In genomic region chr7:125888373-125888772, GRCm38 (mm10) we compare ENCODE assay signal across 8 mouse cellular contexts.
DNase-seq lines count a peak whose midpoint lies in the region; ATAC-seq and TF ChIP-seq lines count a peak whose summit lies in the region.

No protein-coding gene starts in this region.

- H3K36me3 ChIP-seq in embryonic facial prominence, embryonic 14.5 days (ENCODE audit: control insufficient read depth, insufficient read depth, low read length), result no peaks in the 10 kb centered on the region
- no peaks in the 10 kb centered on the region for H3K36me3 ChIP-seq in embryonic facial prominence, embryonic 10.5 days (replicated peaks)
- no peaks in the 10 kb centered on the region for H3K36me3 ChIP-seq in liver, postnatal 0 days (replicated peaks; ENCODE audit: insufficient read depth, low read length)

- no peaks in the 10 kb centered on the region for H3K27me3 ChIP-seq in embryonic facial prominence, embryonic 14.5 days (replicated peaks; ENCODE audit: control insufficient read depth, insufficient read depth, low read length)
- 0 out of 2 replicates have a peak, but pooled peaks cover 3% of the 10 kb centered on the region for H3K27me3 ChIP-seq in embryonic facial prominence, embryonic 10.5 days (replicated peaks; ENCODE audit: low read depth, poor library complexity, severe bottlenecking)
- H3K27me3 ChIP-seq in liver, postnatal 0 days (ENCODE audit: insufficient read depth, low read length), result no peaks in the 10 kb centered on the region

- no peak for TF ChIP-seq EP300 in liver, postnatal 0 days (IDR thresholded peaks at IDR 0.05; ENCODE audit: low read depth)

- no peak for TF ChIP-seq CTCF in liver, postnatal 0 days (IDR thresholded peaks at IDR 0.05; ENCODE audit: low read depth)

- H3K27ac ChIP-seq in embryonic facial prominence, embryonic 14.5 days (replicated peaks; ENCODE audit: low read depth, low read length), result no peak overlapping the region
- no peak overlapping the region for H3K27ac ChIP-seq in embryonic facial prominence, embryonic 10.5 days (replicated peaks)
- H3K27ac ChIP-seq in liver, postnatal 0 days (ENCODE audit: low read depth), result no peak overlapping the region

- WGBS in embryonic facial prominence, embryonic 14.5 days, result 50% methylated on average over 12 of the region's 12 CpGs
- WGBS in embryonic facial prominence, embryonic 10.5 days, result 74% methylated on average over 12 of the region's 12 CpGs
- WGBS in liver, postnatal 0 days (ENCODE audit: insufficient replicate concordance), result 68% methylated on average over 12 of the region's 12 CpGs

- ATAC-seq in embryonic facial prominence, embryonic 14.5 days (ENCODE audit: low read depth), result no peak; the same call in 1 of the 2 replicates
- ATAC-seq in inflammation-experienced regulatory T-cells, adult 6 months, result no peak
- no peak for ATAC-seq in liver, postnatal 0 days

- peak; percentile 45 for DNase-seq in embryonic facial prominence, embryonic 14.5 days (ENCODE audit: low spot score)
- no peak for DNase-seq in embryonic facial prominence, embryonic 10.5 days (ENCODE audit: low spot score)
- peak; percentile 30 for DNase-seq in urinary bladder, postnatal 14 days (ENCODE audit: low spot score)
- DNase-seq in urinary bladder, adult 2 months (ENCODE audit: low spot score), result no peak
- peak; percentile 66 to 83 for DNase-seq in left cerebral cortex, adult 18-20 months (ENCODE audit: low spot score in 2 of 2)
- DNase-seq in right cerebral cortex, adult 2 months (ENCODE audit: low spot score in 2 of 2), result peak; percentile 73 to 80
- no peak for DNase-seq in liver, postnatal 0 days

- no peak overlapping the region for H3K4me3 ChIP-seq in embryonic facial prominence, embryonic 14.5 days (ENCODE audit: low read depth, low read length)
- H3K4me3 ChIP-seq in embryonic facial prominence, embryonic 10.5 days, result no peak overlapping the region
- no peak overlapping the region for H3K4me3 ChIP-seq in liver, postnatal 0 days (ENCODE audit: low read depth, low read length)

- no peak overlapping the region for H3K9ac ChIP-seq in embryonic facial prominence, embryonic 14.5 days (ENCODE audit: low read depth, low read length)
- no peak overlapping the region for H3K9ac ChIP-seq in liver, postnatal 0 days (replicated peaks)

- no peaks in the 10 kb centered on the region for H3K4me1 ChIP-seq in embryonic facial prominence, embryonic 14.5 days (ENCODE audit: control insufficient read depth, insufficient read depth, low read length)
- peaks cover 51% of the 10 kb centered on the region for H3K4me1 ChIP-seq in embryonic facial prominence, embryonic 10.5 days
- H3K4me1 ChIP-seq in liver, postnatal 0 days (ENCODE audit: insufficient read depth), result no peaks in the 10 kb centered on the region

- H3K4me2 ChIP-seq in embryonic facial prominence, embryonic 14.5 days (ENCODE audit: low read depth, low read length), result no peak overlapping the region
- H3K4me2 ChIP-seq in liver, postnatal 0 days (ENCODE audit: low read depth, low read length), result no peak overlapping the region

- H3K9me3 ChIP-seq in embryonic facial prominence, embryonic 14.5 days (ENCODE audit: control insufficient read depth, low read length), result no peaks in the 10 kb centered on the region
- no peaks in the 10 kb centered on the region for H3K9me3 ChIP-seq in embryonic facial prominence, embryonic 10.5 days
- no peaks in the 10 kb centered on the region for H3K9me3 ChIP-seq in liver, postnatal 0 days (ENCODE audit: low read length)

Comparison
In these comparisons a context has a peak if more than half of its experiments do, and no peak if none do; other contexts are left out.
1. DNase-seq: peak in embryonic facial prominence, embryonic 14.5 days (single experiment), urinary bladder, postnatal 14 days (single experiment), left cerebral cortex, adult 18-20 months (2 of 2) and right cerebral cortex, adult 2 months (2 of 2); none in embryonic facial prominence, embryonic 10.5 days (single experiment), urinary bladder, adult 2 months (single experiment) and liver, postnatal 0 days (single experiment).